ENCODE assay signal across 9 mouse cellular contexts in genomic region chr6:28842375-28843276, GRCm38 (mm10). TPM values are rescaled to one million over a fixed set of nuclear protein-coding genes. Genes with fewer than 3 reads are reported as not detected.
DNase-seq lines count a peak whose midpoint lies in the region; ATAC-seq and TF ChIP-seq lines count a peak whose summit lies in the region.
"Had no signal": no experiment of that assay in that cellular context is flagged by ENCODE, and none has a peak within 500 bp of the region (broad histone marks: within the 10 kb centered on the region; RNA-seq: fewer than 3 reads in every experiment).

No protein-coding gene starts in this region.

- no peaks in the 10 kb centered on the region for H3K27me3 ChIP-seq in hindbrain, postnatal 0 days (ENCODE audit: insufficient read depth, low read length)
- no peaks in the 10 kb centered on the region for H3K27me3 ChIP-seq in midbrain, embryonic 15.5 days (replicated peaks)
- no peaks in the 10 kb centered on the region for H3K27me3 ChIP-seq in thymus, adult 2 months (ENCODE audit: control insufficient read depth, insufficient read depth, low read length)

- peak overlapping the region; percentile 90 for H3K27ac ChIP-seq in cortical plate, adult 2 months (ENCODE audit: insufficient read depth, low read length)
- H3K27ac ChIP-seq in hindbrain, postnatal 0 days, result peak overlapping the region; percentile 85
- H3K27ac ChIP-seq in midbrain, embryonic 15.5 days, result peak overlapping the region; percentile 65
- H3K27ac ChIP-seq in thymus, adult 2 months (ENCODE audit: control insufficient read depth, insufficient read depth, low read length), result no peak overlapping the region
- H3K27ac ChIP-seq: macrophage had no signal

- H3K9me3 ChIP-seq in hindbrain, postnatal 0 days (ENCODE audit: low read length), result no peaks in the 10 kb centered on the region
- no peaks in the 10 kb centered on the region for H3K9me3 ChIP-seq in midbrain, embryonic 15.5 days

- 24% methylated on average over 4 of the region's 4 CpGs for WGBS in hindbrain, postnatal 0 days
- 20% methylated on average over 4 of the region's 4 CpGs for WGBS in midbrain, embryonic 15.5 days
- WGBS in thymus, adult 2 months, result 94% methylated on average over 4 of the region's 4 CpGs

- no peak for TF ChIP-seq POLR2A in cortical plate, adult 2 months (IDR thresholded peaks at IDR 0.05; ENCODE audit: extremely low read depth, insufficient read depth, low read length)
- TF ChIP-seq POLR2A in thymus, adult 2 months (IDR thresholded peaks at IDR 0.05; ENCODE audit: control insufficient read depth, extremely low read depth, insufficient read depth, low read length, poor library complexity), result no peak

- H3K4me2 ChIP-seq in hindbrain, postnatal 0 days (ENCODE audit: low read depth, low read length), result no peak overlapping the region
- no peak overlapping the region for H3K4me2 ChIP-seq in midbrain, embryonic 15.5 days

- peak; percentile 97 for ATAC-seq in hindbrain, postnatal 0 days
- ATAC-seq in midbrain, embryonic 15.5 days (replicated peaks), result peak; percentile 87

- H3K36me3 ChIP-seq in hindbrain, postnatal 0 days (ENCODE audit: insufficient read depth, low read length), result no peaks in the 10 kb centered on the region
- H3K36me3 ChIP-seq in midbrain, embryonic 15.5 days (replicated peaks), result no peaks in the 10 kb centered on the region
- H3K36me3 ChIP-seq in thymus, adult 2 months (ENCODE audit: control insufficient read depth, insufficient read depth, low read length), result no peaks in the 10 kb centered on the region

- H3K4me1 ChIP-seq in cortical plate, adult 2 months (ENCODE audit: control insufficient read depth, insufficient read depth, low read length), result peaks cover 4% of the 10 kb centered on the region
- peaks cover 9% of the 10 kb centered on the region; the same call in 1 of the 2 replicates for H3K4me1 ChIP-seq in hindbrain, postnatal 0 days (ENCODE audit: insufficient read depth, low read length)
- H3K4me1 ChIP-seq in midbrain, embryonic 15.5 days, result peaks cover 19% of the 10 kb centered on the region
- H3K4me1 ChIP-seq in thymus, adult 2 months (replicated peaks; ENCODE audit: control insufficient read depth, insufficient read depth, low read length), result no peaks in the 10 kb centered on the region

- TF ChIP-seq CTCF in cortical plate, adult 2 months (IDR thresholded peaks at IDR 0.05; ENCODE audit: extremely low read depth, insufficient read depth, low read length), result no peak
- no peak for TF ChIP-seq CTCF in hindbrain, postnatal 0 days (IDR thresholded peaks at IDR 0.05; ENCODE audit: low read depth)
- TF ChIP-seq CTCF in thymus, adult 2 months (IDR thresholded peaks at IDR 0.05; ENCODE audit: borderline replicate concordance, control insufficient read depth, extremely low read depth, insufficient read depth, low read length, poor library complexity), result no peak

- H3K4me3 ChIP-seq in cortical plate, adult 2 months (ENCODE audit: insufficient read depth, low read length), result no peak overlapping the region
- H3K4me3 ChIP-seq in hindbrain, postnatal 0 days (ENCODE audit: low read length), result no peak overlapping the region
- H3K4me3 ChIP-seq in midbrain, embryonic 15.5 days, result no peak overlapping the region
- no peak overlapping the region for H3K4me3 ChIP-seq in thymus, adult 2 months (ENCODE audit: control insufficient read depth, insufficient read depth, low read length)

- no peak overlapping the region for H3K9ac ChIP-seq in hindbrain, postnatal 0 days (replicated peaks; ENCODE audit: low read length)
- H3K9ac ChIP-seq in midbrain, embryonic 15.5 days, result no peak overlapping the region

- DNase-seq in brain, adult 2 months (ENCODE audit: low read depth, low spot score), result peak; percentile 87
- DNase-seq in hindbrain, postnatal 0 days (ENCODE audit: low spot score), result peak; percentile 87
- DNase-seq in thymus, postnatal 25 days, result no peak
- DNase-seq in gastrocnemius, adult 8-10 months (ENCODE audit: low spot score in 2 of 2), result no peak
- DNase-seq in lung, adult 18-20 months, result no peak
- no peak for DNase-seq in thymus, adult 2 months

RNA-seq across cellular contexts. Expression of gene Lrrc4, which starts 11.1 kb away (rescaled TPM):
- polyA plus RNA-seq in cortical plate, adult 2 months (2012; rRNA removed), result 65.1 and 68.4 TPM in 2 replicates
- 54.8 and 59.8 TPM in 2 replicates for total RNA-seq in hindbrain, postnatal 0 days (2014; rRNA removed)
- 6.0 and 6.1 TPM in 2 replicates for polyA plus RNA-seq in hindbrain, postnatal 0 days (2015; fragmentation: Nextera tagmentation; extraction: Ambion mirVana)
- polyA plus RNA-seq in midbrain, embryonic 15.5 days (2015; fragmentation: Nextera tagmentation; extraction: Ambion mirVana), result 7.0 and 7.6 TPM in 2 replicates
- total RNA-seq in gastrocnemius, adult 8-10 months (2022), result under 1 TPM; 0.22 to 0.38 (median 0.23) TPM
- 0.48 and 0.67 TPM in 2 replicates for polyA plus RNA-seq in thymus, adult 2 months (2012; rRNA removed)

Comparison
In these comparisons a context has a peak if more than half of its experiments do, and no peak if none do; other contexts are left out.
1. DNase-seq: peak in brain, adult 2 months (single experiment) and hindbrain, postnatal 0 days (single experiment); none in thymus, postnatal 25 days (single experiment), gastrocnemius, adult 8-10 months (0 of 2), lung, adult 18-20 months (0 of 2) and thymus, adult 2 months (single experiment).